Mouse (Mus musculus) liver, adult 2 months (tissue): ENCODE results near the gene Olfr434. TPM values are rescaled to one million over a fixed set of nuclear protein-coding genes. Genes with fewer than 3 reads are reported as not detected.
"Not testable (repeated sequence)": the region's sequence is repeated elsewhere in the genome, so short reads cannot be mapped to it uniquely, and the experiment has no call there.

Source experiments
- DNase-seq: peaks from one replicate; pipeline ENCODE4 v3.0.0-alpha.2; 2011; ENCODE audit warnings: low read depth, low spot score; ENCODE audit errors: extremely low read depth
- H3K27ac ChIP-seq: fragments of 200-500 bp; replicated peaks from 2 replicates; pipeline ENCODE4 v1.5.1; 2012; ENCODE audit warnings: low read depth, mild to moderate bottlenecking, control low read depth, inconsistent platforms, low read length; ENCODE audit not compliant: insufficient read depth
- H3K27me3 ChIP-seq: fragments of 200-500 bp; 2 replicates; pipeline ENCODE4 v1.6.1; 2012; ENCODE audit warnings: mild to moderate bottlenecking, moderate library complexity, low read length, inconsistent platforms; ENCODE audit not compliant: control insufficient read depth, insufficient read depth
- H3K36me3 ChIP-seq: fragments of 200-500 bp; 2 replicates; pipeline ENCODE4 v1.6.1; 2012; ENCODE audit warnings: low read length, inconsistent platforms; ENCODE audit not compliant: control insufficient read depth, insufficient read depth
- H3K4me1 ChIP-seq: fragments of 200-500 bp; 2 replicates; pipeline ENCODE4 v1.6.1; 2011; ENCODE audit warnings: low read length; ENCODE audit not compliant: control insufficient read depth, insufficient read depth
- H3K4me3 ChIP-seq: fragments of 200-500 bp; 2 replicates; pipeline ENCODE4 v1.5.1; 2011; ENCODE audit warnings: low read depth, mild to moderate bottlenecking, control low read depth, low read length, moderate library complexity; ENCODE audit not compliant: insufficient read depth
- H3K79me2 ChIP-seq: fragments of 200-500 bp; 2 replicates; pipeline ENCODE4 v1.6.1; 2012; ENCODE audit warnings: inconsistent platforms, mild to moderate bottlenecking, low read length, moderate library complexity; ENCODE audit not compliant: control insufficient read depth, insufficient read depth
- H3K9ac ChIP-seq: fragments of 200-500 bp; 2 replicates; pipeline ENCODE4 v1.6.1; 2012; ENCODE audit warnings: low read depth, mild to moderate bottlenecking, control low read depth, inconsistent platforms, low read length
- CTCF ChIP-seq: fragments of 200-500 bp; IDR thresholded peaks from 2 replicates; pipeline ENCODE4 v1.5.1; 2011; ENCODE audit warnings: low read depth, low read length, control low read depth
- POLR2A ChIP-seq: fragments of 200-500 bp; IDR thresholded peaks from 2 replicates; pipeline ENCODE4 v1.6.1; 2011; ENCODE audit warnings: low read length, control low read depth; ENCODE audit not compliant: insufficient read depth; ENCODE audit errors: extremely low read depth
- WGBS: fragments of 180-500 bp; shearing (Covaris S2); methylation state at CpG from one replicate; pipeline ENCODE4 v1.1.7; 2018; 5-methylcytosine and 5-hydroxymethylcytosine counted together
- polyA plus RNA-seq: library from polyadenylated mRNA; depleted of rRNA; stranded (reverse); fragments of >200 nt; gene quantifications from 2 replicates; pipeline ENCODE4 v1.2.3, GENCODE M21; 2012; rRNA removed
- total RNA-seq: library from RNA; depleted of rRNA; stranded (reverse); fragments of >200 nt; gene quantifications from 2 replicates; pipeline ENCODE4 v1.2.3, GENCODE M21; 2014; rRNA removed

Gene Olfr434
- total RNA-seq (not detected in 2 replicates), polyA plus RNA-seq (not detected in 2 replicates)

- H3K27me3 ChIP-seq, H3K79me2 ChIP-seq, H3K27ac ChIP-seq, H3K4me1 ChIP-seq, H3K9ac ChIP-seq, DNase-seq, H3K4me3 ChIP-seq, H3K36me3 ChIP-seq: not testable (repeated sequence)
These were observed at the start of gene Olfr434 for GRCm38 (mm10) chr6:43212873-43213272. TSS of gene Olfr434 (plus strand) at chr6:43213021.

- no peaks in the 10 kb centered on the region for H3K4me1 ChIP-seq
- DNase-seq, result no peak
- H3K4me3 ChIP-seq, result no peak overlapping the region
- no peaks in the 10 kb centered on the region for H3K36me3 ChIP-seq
- no peaks in the 10 kb centered on the region for H3K79me2 ChIP-seq
- no peak overlapping the region for H3K9ac ChIP-seq
- WGBS, result 93% methylated on average over 4 of the region's 4 CpGs
- H3K27me3 ChIP-seq, result no peaks in the 10 kb centered on the region
- TF ChIP-seq CTCF (no peak), POLR2A (no peak)
- H3K27ac ChIP-seq, result no peak overlapping the region
These were observed 45.6 kb upstream of the Olfr434 start for GRCm38 (mm10) chr6:43167246-43167645.

GRCm38 (mm10) chr6:43171840-43172239 lies 41.0 kb upstream of the Olfr434 start, which contains the start of gene Olfr13:
TSS of gene Olfr13 (plus strand) at chr6:43172140.
- H3K9ac ChIP-seq, result no peak within 1 kb of the TSS
- 59% methylated on average over 4 of the region's 4 CpGs for WGBS
- H3K27me3 ChIP-seq, result no peaks in the 10 kb centered on the region
- no peaks in the 10 kb centered on the region for H3K4me1 ChIP-seq
- no peak within 1 kb of the TSS for H3K4me3 ChIP-seq
- H3K27ac ChIP-seq, result no peak within 1 kb of the TSS
- H3K79me2 ChIP-seq, result no peaks in the 10 kb centered on the region
- no peak for DNase-seq
- H3K36me3 ChIP-seq, result no peaks in the 10 kb centered on the region
- TF ChIP-seq CTCF (no peak), POLR2A (no peak)

- Histone ChIP-seq H3K27ac (no peak overlapping the region), H3K4me1 (no peaks in the 10 kb centered on the region), H3K9ac (no peak overlapping the region), H3K36me3 (no peaks in the 10 kb centered on the region), H3K79me2 (no peaks in the 10 kb centered on the region), H3K4me3 (no peak overlapping the region), H3K27me3 (no peaks in the 10 kb centered on the region)
- TF ChIP-seq POLR2A (no peak), CTCF (no peak)
- 27% methylated on average over 1 of the region's 1 CpGs for WGBS
- no peak for DNase-seq
These were observed 34.7 kb upstream of the Olfr434 start for GRCm38 (mm10) chr6:43178129-43178528.

- Histone ChIP-seq H3K27ac (no peak overlapping the region), H3K9ac (no peak overlapping the region), H3K4me3 (no peak overlapping the region), H3K4me1 (no peaks in the 10 kb centered on the region), H3K79me2 (no peaks in the 10 kb centered on the region), H3K27me3 (no peaks in the 10 kb centered on the region), H3K36me3 (no peaks in the 10 kb centered on the region)
- WGBS, result 65% methylated on average over 6 of the region's 6 CpGs
- TF ChIP-seq CTCF (no peak), POLR2A (no peak)
- no peak for DNase-seq
These were observed 34.0 kb upstream of the Olfr434 start for GRCm38 (mm10) chr6:43178584-43179501.

GRCm38 (mm10) chr6:43190986-43191385 lies 21.8 kb upstream of the Olfr434 start:
- WGBS, result 77% methylated on average over 3 of the region's 3 CpGs
- no peak overlapping the region for H3K27ac ChIP-seq
- H3K36me3 ChIP-seq, result no peaks in the 10 kb centered on the region
- H3K4me3 ChIP-seq, result no peak overlapping the region
- H3K9ac ChIP-seq, result no peak overlapping the region
- no peaks in the 10 kb centered on the region for H3K27me3 ChIP-seq
- TF ChIP-seq CTCF, result no peak
- no peak for TF ChIP-seq POLR2A
- H3K4me1 ChIP-seq, result no peaks in the 10 kb centered on the region
- H3K79me2 ChIP-seq, result no peaks in the 10 kb centered on the region
- no peak for DNase-seq
